Comparison of ENCODE assay signal across 39 mouse cellular contexts in the genomic region with DNA sequence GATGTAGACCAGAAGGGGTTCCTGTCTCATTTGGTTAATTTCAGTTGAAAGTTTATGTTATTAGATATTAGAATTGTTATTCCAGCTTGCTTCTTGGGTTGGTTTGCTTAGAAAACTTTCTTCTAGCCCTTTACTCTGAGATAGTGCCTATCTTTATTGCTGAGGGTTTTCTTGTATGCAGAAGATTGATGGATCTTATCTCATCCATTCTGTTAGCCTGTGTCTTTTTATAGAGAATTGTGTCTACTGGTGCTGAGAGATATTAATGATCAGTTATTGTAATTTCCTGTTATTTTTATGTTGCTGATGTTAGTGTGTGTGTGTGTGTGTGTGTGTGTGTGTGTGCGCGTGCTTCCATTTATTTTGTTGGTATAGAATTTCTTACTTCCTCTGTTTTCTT. TPM values are rescaled to one million over a fixed set of nuclear protein-coding genes. Genes with fewer than 3 reads are reported as not detected.
"Had no signal": no experiment of that assay in that cellular context is flagged by ENCODE, and none has a peak within 500 bp of the region (broad histone marks: within the 10 kb centered on the region; RNA-seq: fewer than 3 reads in every experiment).

No protein-coding gene starts in this region.

- H3K4me3 ChIP-seq: embryonic facial prominence, embryonic 10.5 days; embryonic facial prominence, embryonic 12.5 days; embryonic facial prominence, embryonic 13.5 days; embryonic facial prominence, embryonic 15.5 days; erythroblast, embryonic 14.5 days; forebrain, embryonic 10.5 days; forebrain, embryonic 12.5 days; forebrain, embryonic 13.5 days; forebrain, embryonic 15.5 days; gastrocnemius, adult 2 months; heart, adult 2 months had no signal

- H3K27me3 ChIP-seq: embryonic facial prominence, embryonic 12.5 days; embryonic facial prominence, embryonic 13.5 days; embryonic facial prominence, embryonic 15.5 days; forebrain, embryonic 12.5 days; forebrain, embryonic 13.5 days; forebrain, embryonic 15.5 days had no signal

- H3K4me1 ChIP-seq: embryonic facial prominence, embryonic 10.5 days; embryonic facial prominence, embryonic 12.5 days; embryonic facial prominence, embryonic 13.5 days; embryonic facial prominence, embryonic 15.5 days; forebrain, embryonic 10.5 days; forebrain, embryonic 12.5 days; forebrain, embryonic 13.5 days; forebrain, embryonic 15.5 days had no signal

- H3K27ac ChIP-seq: embryonic facial prominence, embryonic 10.5 days; embryonic facial prominence, embryonic 12.5 days; embryonic facial prominence, embryonic 13.5 days; embryonic facial prominence, embryonic 15.5 days; forebrain, embryonic 10.5 days; forebrain, embryonic 12.5 days; forebrain, embryonic 13.5 days; forebrain, embryonic 15.5 days; gastrocnemius, adult 2 months; heart, adult 2 months had no signal

- ATAC-seq: forebrain, embryonic 13.5 days; forebrain, embryonic 14.5 days; forebrain, embryonic 15.5 days; forebrain, embryonic 16.5 days; forebrain, postnatal 0 days had no signal

- H3K9ac ChIP-seq: embryonic facial prominence, embryonic 12.5 days; embryonic facial prominence, embryonic 13.5 days; embryonic facial prominence, embryonic 15.5 days; forebrain, embryonic 12.5 days; forebrain, embryonic 13.5 days; forebrain, embryonic 15.5 days; forebrain, postnatal 0 days had no signal

- H3K4me2 ChIP-seq: embryonic facial prominence, embryonic 12.5 days; embryonic facial prominence, embryonic 13.5 days; embryonic facial prominence, embryonic 15.5 days; forebrain, embryonic 12.5 days; forebrain, embryonic 13.5 days; forebrain, embryonic 15.5 days had no signal

- DNase-seq: cerebellum, adult 9-10 months; cerebellum, adult 9-11 months; cerebellum, postnatal 10 days; cerebellum, postnatal 14 days; cerebellum, postnatal 25 days; cerebellum, postnatal 36 days; embryo, embryonic 11 days; forebrain, postnatal 0 days; gastrocnemius, adult 2 months; gastrocnemius, postnatal 10 days; gastrocnemius, postnatal 14 days; gastrocnemius, postnatal 25 days; gastrocnemius, postnatal 36 days; heart, adult 11 months; heart, adult 18-20 months; heart, adult 2 months had no signal

- H3K36me3 ChIP-seq: embryonic facial prominence, embryonic 10.5 days; embryonic facial prominence, embryonic 12.5 days; embryonic facial prominence, embryonic 13.5 days; embryonic facial prominence, embryonic 15.5 days; forebrain, embryonic 10.5 days; forebrain, embryonic 12.5 days; forebrain, embryonic 15.5 days had no signal

- H3K9me3 ChIP-seq: embryonic facial prominence, embryonic 10.5 days; embryonic facial prominence, embryonic 12.5 days; embryonic facial prominence, embryonic 13.5 days; embryonic facial prominence, embryonic 15.5 days; forebrain, embryonic 10.5 days; forebrain, embryonic 12.5 days; forebrain, embryonic 13.5 days; forebrain, embryonic 15.5 days had no signal

RNA-seq across cellular contexts. Expression of a gene that starts 21.7 kb away (rescaled TPM):
- total RNA-seq: common myeloid progenitor, adult 5-6 weeks; forebrain, postnatal 0 days; gastrocnemius, adult 18-20 months; gastrocnemius, adult 2 months; gastrocnemius, adult 8-10 months; gastrocnemius, postnatal 10 days; gastrocnemius, postnatal 14 days; gastrocnemius, postnatal 25 days; gastrocnemius, postnatal 36 days; gastrocnemius, postnatal 4 days; granulocyte monocyte progenitor cell, adult 5-6 weeks; heart, adult 18-20 months; heart, adult 2 months; heart, adult 8-10 months had no signal
- polyA plus RNA-seq: cortical plate, adult 2 months; embryonic facial prominence, embryonic 10.5 days; embryonic facial prominence, embryonic 11.5 days; embryonic facial prominence, embryonic 12.5 days; embryonic facial prominence, embryonic 13.5 days; embryonic facial prominence, embryonic 14.5 days; embryonic facial prominence, embryonic 15.5 days; erythroblast, embryonic 14.5 days; forebrain, embryonic 10.5 days; forebrain, embryonic 11.5 days; forebrain, embryonic 12.5 days; forebrain, embryonic 13.5 days; forebrain, embryonic 14.5 days; forebrain, embryonic 15.5 days; forebrain, embryonic 16.5 days; forebrain, postnatal 0 days; frontal cortex, adult 2 months; gonadal fat pad, adult 2 months; heart, adult 2 months had no signal
